In the genomic region with DNA sequence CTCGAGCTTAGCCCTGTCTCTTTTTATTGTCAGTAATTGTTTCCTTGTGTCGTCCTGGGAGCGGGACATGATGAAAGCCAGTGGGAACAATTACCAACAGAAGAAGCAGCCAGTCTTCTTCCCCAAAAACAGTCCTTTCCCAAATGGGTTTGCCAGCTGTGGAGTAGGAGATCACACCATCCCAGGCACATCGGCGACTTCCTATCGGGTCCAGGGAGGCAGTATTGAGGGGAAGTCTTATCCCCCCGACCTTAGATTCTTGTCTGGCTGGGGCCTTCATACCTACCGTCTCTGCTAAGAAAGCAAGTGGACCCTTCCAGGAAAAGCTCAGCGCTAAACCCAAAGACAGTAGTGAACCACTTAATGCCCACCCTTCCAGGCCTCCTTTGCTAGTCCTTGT, we compare ENCODE assay signal across 22 mouse cellular contexts.
A peak's percentile ranks its signal among the peaks of the same experiment; 100 is the strongest.
DNase-seq lines count a peak whose midpoint lies in the region; ATAC-seq and TF ChIP-seq lines count a peak whose summit lies in the region.
"Had no signal": no experiment of that assay in that cellular context is flagged by ENCODE, and none has a peak within 500 bp of the region (broad histone marks: within the 10 kb centered on the region; RNA-seq: fewer than 3 reads in every experiment).

No protein-coding gene starts in this region.

- no peaks in the 10 kb centered on the region for H3K36me3 ChIP-seq in embryonic facial prominence, embryonic 10.5 days (replicated peaks)
- H3K36me3 ChIP-seq in limb, embryonic 12.5 days: no peaks in the 10 kb centered on the region
- H3K36me3 ChIP-seq in midbrain, postnatal 0 days (ENCODE audit: insufficient read depth, low read length): no peaks in the 10 kb centered on the region
- H3K36me3 ChIP-seq: G1E; heart, embryonic 15.5 days; hindbrain, embryonic 10.5 days; intestine, embryonic 15.5 days had no signal

- H3K9ac ChIP-seq in limb, embryonic 12.5 days (replicated peaks): no peak overlapping the region
- H3K9ac ChIP-seq in midbrain, postnatal 0 days (replicated peaks; ENCODE audit: low read length, poor library complexity, severe bottlenecking): no peak overlapping the region
- H3K9ac ChIP-seq: forebrain, embryonic 13.5 days; heart, embryonic 15.5 days; hindbrain, embryonic 14.5 days; intestine, embryonic 15.5 days had no signal

- peaks cover 52% of the 10 kb centered on the region for H3K4me1 ChIP-seq in embryonic facial prominence, embryonic 10.5 days
- H3K4me1 ChIP-seq in limb, embryonic 12.5 days (replicated peaks): peaks cover 39% of the 10 kb centered on the region
- H3K4me1 ChIP-seq in midbrain, postnatal 0 days (ENCODE audit: insufficient read depth, low read length): peaks cover 4% of the 10 kb centered on the region; the same call in 1 of the 2 replicates
- H3K4me1 ChIP-seq: heart, embryonic 15.5 days had no signal

- no peak for TF ChIP-seq CTCF in midbrain, postnatal 0 days (IDR thresholded peaks at IDR 0.05)

- 45% methylated on average over 9 of the region's 9 CpGs for WGBS in embryonic facial prominence, embryonic 10.5 days
- 22% methylated on average over 9 of the region's 9 CpGs for WGBS in limb, embryonic 12.5 days
- 64% methylated on average over 9 of the region's 9 CpGs for WGBS in midbrain, postnatal 0 days

- intact Hi-C loops in left cerebral cortex, postnatal 10 days (cut with DNase I): no loop called here

- peak; percentile 3 to 24 for DNase-seq in adrenal gland, adult (ENCODE audit: inconsistent age in 2 of 2, low spot score in 1 of 2)
- DNase-seq in adrenal gland, adult 2 months: no peak
- DNase-seq in embryonic facial prominence, embryonic 10.5 days (ENCODE audit: low spot score): peak; percentile 32
- no peak for DNase-seq in gastrocnemius, adult 18-20 months (ENCODE audit: low spot score)
- no peak for DNase-seq in left cerebral cortex, postnatal 10 days (ENCODE audit: extremely low spot score in 1 of 2, low spot score in 2 of 2)
- no peak for DNase-seq in midbrain, postnatal 0 days (ENCODE audit: low spot score)
- DNase-seq: adrenal gland, postnatal 25 days; B cell, adult 2 months; cerebellum, adult 2 months; cerebellum, postnatal 14 days; gastrocnemius, postnatal 10 days; heart, adult 2 months; kidney, adult 18-20 months had no signal

- peaks cover 39% of the 10 kb centered on the region for H3K27me3 ChIP-seq in embryonic facial prominence, embryonic 10.5 days (replicated peaks; ENCODE audit: low read depth, poor library complexity, severe bottlenecking)
- H3K27me3 ChIP-seq in limb, embryonic 12.5 days: peaks cover 10% of the 10 kb centered on the region
- H3K27me3 ChIP-seq in midbrain, postnatal 0 days (ENCODE audit: insufficient read depth, low read length): no peaks in the 10 kb centered on the region
- H3K27me3 ChIP-seq: heart, embryonic 15.5 days; intestine, embryonic 15.5 days had no signal

- H3K4me2 ChIP-seq in limb, embryonic 12.5 days: no peak overlapping the region
- no peak overlapping the region for H3K4me2 ChIP-seq in midbrain, postnatal 0 days (ENCODE audit: low read depth, low read length, poor library complexity, severe bottlenecking)
- H3K4me2 ChIP-seq: forebrain, embryonic 13.5 days; heart, embryonic 11.5 days; heart, embryonic 15.5 days; hindbrain, embryonic 14.5 days; intestine, embryonic 15.5 days had no signal

- peak overlapping the region; percentile 35; the same call in 1 of the 2 replicates for H3K27ac ChIP-seq in embryonic facial prominence, embryonic 10.5 days (replicated peaks)
- H3K27ac ChIP-seq in limb, embryonic 12.5 days: peak overlapping the region; percentile 20; the same call in 1 of the 2 replicates
- no peak overlapping the region for H3K27ac ChIP-seq in midbrain, postnatal 0 days (ENCODE audit: low read depth, low read length)
- H3K27ac ChIP-seq: forebrain, embryonic 13.5 days; heart, adult 2 months; heart, embryonic 15.5 days; hindbrain, embryonic 10.5 days; hindbrain, embryonic 14.5 days; intestine, embryonic 15.5 days had no signal

- ATAC-seq in limb, embryonic 12.5 days (ENCODE audit: insufficient number of reproducible peaks, insufficient read depth, low FRiP score, low TSS enrichment, low read depth): no peak
- ATAC-seq in midbrain, postnatal 0 days (ENCODE audit: low FRiP score): no peak
- ATAC-seq: CD4-positive, CD25-positive, alpha-beta regulatory T cell, adult 4 months; forebrain, embryonic 13.5 days; intestine, embryonic 15.5 days had no signal

- no peaks in the 10 kb centered on the region for H3K9me3 ChIP-seq in embryonic facial prominence, embryonic 10.5 days
- no peaks in the 10 kb centered on the region for H3K9me3 ChIP-seq in limb, embryonic 12.5 days
- no peaks in the 10 kb centered on the region for H3K9me3 ChIP-seq in midbrain, postnatal 0 days (ENCODE audit: low read length)
- H3K9me3 ChIP-seq: forebrain, embryonic 13.5 days; heart, embryonic 15.5 days; hindbrain, embryonic 10.5 days; intestine, embryonic 15.5 days had no signal

- no peak overlapping the region for H3K4me3 ChIP-seq in embryonic facial prominence, embryonic 10.5 days
- H3K4me3 ChIP-seq in limb, embryonic 12.5 days (replicated peaks): no peak overlapping the region
- H3K4me3 ChIP-seq in midbrain, postnatal 0 days (ENCODE audit: low read depth, low read length): no peak overlapping the region
- H3K4me3 ChIP-seq: forebrain, embryonic 13.5 days; heart, adult 2 months; heart, embryonic 15.5 days; hindbrain, embryonic 10.5 days; intestine, embryonic 15.5 days had no signal

Comparison
In these comparisons a context has a peak if more than half of its experiments do, and no peak if none do; other contexts are left out.
1. DNase-seq: peak in adrenal gland, adult (2 of 2) and embryonic facial prominence, embryonic 10.5 days (single experiment); none in adrenal gland, adult 2 months (single experiment), gastrocnemius, adult 18-20 months (single experiment), left cerebral cortex, postnatal 10 days (0 of 2) and midbrain, postnatal 0 days (single experiment).